Mouse (Mus musculus): ENCODE data around the gene Nt5dc2. TPM values are rescaled to one million over a fixed set of nuclear protein-coding genes. Genes with fewer than 3 reads are reported as not detected.

Nt5dc2 gene
- total RNA-seq, 2 experiments from 2014 or later, result 12.6 to 13.4 TPM

DNA sequence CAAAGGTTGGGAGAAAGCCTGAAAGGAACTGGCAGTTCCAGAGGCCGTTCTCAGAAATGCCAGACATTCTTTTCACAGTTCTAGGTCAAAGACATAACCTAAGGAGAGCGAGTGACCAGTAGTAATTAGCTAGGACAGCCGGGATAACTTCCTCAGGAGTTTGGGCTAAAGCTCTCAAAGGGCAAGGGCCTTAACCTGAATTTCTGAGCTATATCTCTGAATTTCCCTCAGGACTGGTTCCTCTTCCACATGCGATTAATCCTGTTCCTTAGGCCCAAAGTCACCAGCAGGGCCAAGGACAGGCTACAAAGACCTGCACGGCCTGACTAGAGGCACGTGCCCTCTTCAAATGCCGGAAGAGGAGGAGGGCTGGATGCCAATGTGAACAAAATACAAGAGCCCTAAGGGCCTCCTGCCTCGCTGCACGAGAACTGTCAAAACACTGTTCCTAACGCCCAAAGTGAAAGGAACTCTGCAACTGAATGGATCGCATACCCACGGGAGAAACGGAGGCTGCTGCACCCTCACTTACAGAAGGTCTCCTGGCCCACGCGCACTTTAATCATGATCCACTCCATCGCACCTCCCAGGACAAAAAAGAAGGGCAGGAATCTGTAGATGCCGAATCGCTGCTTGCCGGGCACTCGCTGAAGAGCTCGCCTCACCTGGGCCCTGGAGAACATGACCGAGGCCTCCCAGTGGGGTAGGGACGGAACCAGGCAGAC is 2.6 kb upstream of the Nt5dc2 start:
- Histone ChIP-seq H3K27ac (peak overlapping the region; percentile 90), H3K4me3 (peak overlapping the region; percentile 74)
- TF ChIP-seq CTCF (conservative IDR thresholded peaks at IDR 0.05), result no peak
- peak in 1 of 2 experiments; percentile 12 for DNase-seq (ENCODE audit: low spot score in 2 of 2)

DNA sequence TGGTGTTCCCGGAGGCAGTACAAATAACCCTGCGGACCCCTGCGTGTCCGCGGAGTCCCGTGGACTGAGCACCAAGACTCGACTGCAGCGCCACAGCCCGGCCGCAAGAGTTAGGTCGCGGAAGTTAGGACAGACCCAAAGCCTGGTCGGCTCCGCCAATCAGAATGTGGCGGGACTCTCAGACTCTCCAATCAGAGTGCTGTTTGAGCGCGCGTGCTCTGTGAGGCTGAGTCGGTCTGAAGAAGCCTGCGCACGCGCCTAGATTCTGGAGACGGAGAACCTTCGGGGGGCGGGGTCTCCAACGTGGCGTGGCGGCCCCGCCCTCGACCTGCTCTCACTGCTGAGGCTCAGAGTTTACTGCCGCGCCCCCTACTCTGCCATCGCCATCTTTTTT is 2.0 kb upstream of the Nt5dc2 start, which contains the start of gene Smim4:
Gene Smim4, minus strand, starts transcription at position 131 of the 394 bp plus-strand sequence.
- peak within 1 kb of the TSS; percentile 74 for H3K4me3 ChIP-seq
- DNase-seq (ENCODE audit: low spot score in 2 of 2), result peak; percentile 93 to 97
- peak; percentile 79 for TF ChIP-seq CTCF (conservative IDR thresholded peaks at IDR 0.05)
- H3K27ac ChIP-seq, result peak within 1 kb of the TSS; percentile 90

GRCm38 (mm10) chr14:31129326-31130235 is 1.3 kb upstream of the Nt5dc2 start:
- no peak for TF ChIP-seq CTCF (conservative IDR thresholded peaks at IDR 0.05)
- Histone ChIP-seq H3K27ac (peak overlapping the region; percentile 80), H3K4me3 (peak overlapping the region; percentile 74)
- no peak for DNase-seq (ENCODE audit: low spot score in 2 of 2)

GRCm38 (mm10) chr14:31131272-31131821 is 494 bp downstream of the Nt5dc2 start:
- Histone ChIP-seq H3K4me3 (peak overlapping the region; percentile 52), H3K27ac (0 out of 2 replicates have a peak overlapping the region, but pooled peaks have one; percentile 28)
- DNase-seq (ENCODE audit: low spot score in 2 of 2), result no peak
- no peak for TF ChIP-seq CTCF (conservative IDR thresholded peaks at IDR 0.05)

GRCm38 (mm10) chr14:31132031-31132430 is 1.2 kb downstream of the Nt5dc2 start:
- H3K4me3 ChIP-seq, result no peak overlapping the region
- TF ChIP-seq CTCF (conservative IDR thresholded peaks at IDR 0.05), result no peak
- no peak for DNase-seq (ENCODE audit: low spot score in 2 of 2)
- H3K27ac ChIP-seq, result no peak overlapping the region

- Histone ChIP-seq H3K4me3 (no peak overlapping the region), H3K27ac (no peak overlapping the region)
- no peak for DNase-seq (ENCODE audit: low spot score in 2 of 2)
- TF ChIP-seq CTCF (conservative IDR thresholded peaks at IDR 0.05), result no peak
These were observed 1.7 kb downstream of the Nt5dc2 start for GRCm38 (mm10) chr14:31132491-31132975.

DNA sequence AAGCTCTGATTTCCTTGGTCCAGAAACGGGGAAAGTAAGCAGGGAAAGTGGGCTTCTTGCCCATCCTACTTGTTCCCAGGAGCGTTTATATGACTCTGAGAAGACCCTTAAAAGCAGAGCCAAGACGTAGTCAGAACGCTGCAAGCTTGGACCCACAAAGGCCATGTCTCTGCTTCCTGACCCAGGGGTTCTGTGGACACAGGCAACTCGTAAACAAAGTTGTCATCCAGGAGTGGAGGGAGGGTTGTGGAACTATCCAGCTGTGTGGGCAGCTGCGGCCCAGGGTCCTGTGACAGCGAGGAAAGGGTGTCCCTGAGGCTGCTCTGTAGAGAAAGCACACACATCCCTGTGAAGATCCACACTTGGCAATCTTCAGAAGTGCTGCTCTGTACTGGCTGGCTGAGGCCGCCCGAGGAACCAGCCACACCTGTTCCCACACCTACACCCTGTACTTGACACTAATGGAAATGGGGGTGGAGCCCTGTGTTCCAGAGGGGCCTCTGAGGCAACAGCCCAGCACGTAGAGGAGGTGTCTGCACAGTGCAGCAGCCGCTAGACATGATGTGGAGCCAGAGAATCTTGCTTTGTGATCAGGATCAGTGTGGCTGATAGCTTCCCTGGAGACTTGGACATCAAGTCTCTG is 2.3 kb downstream of the Nt5dc2 start:
- DNase-seq (ENCODE audit: low spot score in 2 of 2), result no peak
- no peak for TF ChIP-seq CTCF (conservative IDR thresholded peaks at IDR 0.05)
- Histone ChIP-seq H3K27ac (no peak overlapping the region), H3K4me3 (no peak overlapping the region)

DNA sequence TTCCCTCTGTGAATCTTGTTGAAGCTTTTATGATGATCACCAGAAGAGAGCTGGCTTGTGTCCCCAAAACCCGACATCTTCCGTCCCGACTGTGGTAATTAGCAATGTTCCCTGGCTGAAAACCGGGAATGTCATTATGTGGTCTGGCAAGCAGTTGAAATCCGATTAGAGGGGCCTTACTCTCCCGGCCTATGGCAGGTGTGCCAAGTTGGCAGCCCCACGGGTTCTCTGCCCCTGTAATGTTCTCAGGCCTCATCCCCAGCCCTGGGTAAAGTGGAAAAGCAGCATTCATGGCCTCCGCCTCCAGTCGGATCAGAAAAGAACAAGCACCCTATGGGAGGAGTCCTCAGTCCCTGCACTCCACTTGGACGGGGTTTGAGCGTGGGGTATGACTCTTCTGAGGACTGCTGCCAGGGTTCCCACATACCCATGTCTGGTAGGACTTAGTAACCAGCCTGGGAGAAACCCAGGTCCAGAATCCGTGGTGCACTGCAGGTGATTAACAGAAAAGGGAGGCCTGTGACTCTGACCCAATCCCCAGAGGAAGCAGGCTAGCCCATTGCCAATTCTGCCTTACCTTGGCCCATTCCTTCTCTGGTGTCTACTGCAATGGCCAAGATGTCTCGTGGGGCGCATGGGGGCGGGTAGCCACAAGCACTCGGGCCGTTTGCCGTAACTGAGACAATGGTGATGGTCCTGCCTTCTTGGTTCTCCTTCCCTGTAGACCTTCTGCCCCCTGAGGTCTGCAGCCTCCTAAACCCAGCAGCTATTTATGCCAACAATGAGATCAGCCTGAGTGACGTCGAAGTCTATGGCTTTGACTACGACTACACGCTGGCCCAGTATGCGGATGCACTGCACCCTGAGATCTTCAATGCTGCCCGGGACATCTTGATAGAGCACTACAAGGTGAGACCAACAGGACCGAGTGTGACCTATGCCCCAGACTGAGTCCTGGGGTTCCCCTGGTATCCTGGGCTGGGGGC is 3.5 kb downstream of the Nt5dc2 start:
- TF ChIP-seq CTCF (conservative IDR thresholded peaks at IDR 0.05), result no peak
- no peak for DNase-seq (ENCODE audit: low spot score in 2 of 2)
- no peak overlapping the region for H3K4me3 ChIP-seq
- no peak overlapping the region for H3K27ac ChIP-seq

DNA sequence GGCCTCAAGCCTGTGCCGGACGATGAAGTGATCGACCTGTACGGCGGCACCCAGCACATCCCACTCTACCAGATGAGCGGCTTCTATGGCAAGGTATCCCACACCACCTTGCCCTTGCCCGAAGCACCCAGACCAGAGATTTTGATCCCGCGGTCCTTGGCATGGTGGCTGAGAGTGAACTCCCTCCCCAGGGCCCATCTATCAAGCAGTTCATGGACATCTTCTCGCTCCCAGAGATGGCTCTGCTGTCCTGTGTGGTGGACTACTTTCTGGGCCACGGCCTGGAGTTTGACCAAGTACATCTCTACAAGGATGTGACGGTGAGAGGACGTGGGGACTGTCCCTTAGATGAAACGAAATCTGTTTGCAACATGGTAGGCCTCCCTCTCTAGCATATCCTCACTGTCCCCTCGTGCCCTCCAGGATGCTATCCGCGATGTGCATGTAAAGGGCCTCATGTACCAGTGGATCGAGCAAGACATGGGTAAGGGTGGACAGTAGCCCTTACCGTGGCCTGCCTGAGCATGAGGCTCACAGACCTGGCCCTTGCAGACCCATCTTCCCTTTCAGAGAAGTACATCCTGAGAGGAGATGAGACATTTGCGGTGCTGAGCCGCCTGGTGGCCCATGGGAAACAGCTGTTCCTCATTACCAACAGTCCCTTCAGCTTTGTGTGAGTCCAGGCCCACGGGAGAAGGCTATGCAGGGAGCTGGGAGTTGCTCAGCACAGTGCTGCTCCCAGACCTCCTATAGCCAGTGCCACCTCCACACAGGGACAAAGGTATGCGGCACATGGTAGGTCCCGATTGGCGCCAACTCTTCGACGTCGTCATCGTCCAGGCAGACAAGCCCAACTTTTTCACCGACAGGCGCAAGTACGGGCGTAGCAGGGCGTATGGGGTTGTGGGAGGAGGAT is 4.9 kb downstream of the Nt5dc2 start:
- no peak for DNase-seq (ENCODE audit: low spot score in 2 of 2)
- Histone ChIP-seq H3K27ac (no peak overlapping the region), H3K4me3 (no peak overlapping the region)
- TF ChIP-seq CTCF (conservative IDR thresholded peaks at IDR 0.05), result no peak

GRCm38 (mm10) chr14:31136411-31137280 is 5.8 kb downstream of the Nt5dc2 start:
- Histone ChIP-seq H3K27ac (no peak overlapping the region), H3K4me3 (no peak overlapping the region)
- DNase-seq (ENCODE audit: low spot score in 2 of 2), result no peak
- no peak for TF ChIP-seq CTCF (conservative IDR thresholded peaks at IDR 0.05)

Measured in layer of hippocampus, adult 2 months (tissue).